Mouse (Mus musculus) testis, postnatal 10 days (tissue): ENCODE measurements at regions not wholly inside any gene's neighbourhood (a gene's known extent, or its start where the extent isn't known, plus 50 kb on each side); places are given as distances from the start of the nearest gene placed in this dataset.

ENCODE experiments used
- DNase-seq: peaks from one replicate; pipeline ENCODE4 v3.0.0; 2021; ENCODE audit warnings: low spot score

DNA sequence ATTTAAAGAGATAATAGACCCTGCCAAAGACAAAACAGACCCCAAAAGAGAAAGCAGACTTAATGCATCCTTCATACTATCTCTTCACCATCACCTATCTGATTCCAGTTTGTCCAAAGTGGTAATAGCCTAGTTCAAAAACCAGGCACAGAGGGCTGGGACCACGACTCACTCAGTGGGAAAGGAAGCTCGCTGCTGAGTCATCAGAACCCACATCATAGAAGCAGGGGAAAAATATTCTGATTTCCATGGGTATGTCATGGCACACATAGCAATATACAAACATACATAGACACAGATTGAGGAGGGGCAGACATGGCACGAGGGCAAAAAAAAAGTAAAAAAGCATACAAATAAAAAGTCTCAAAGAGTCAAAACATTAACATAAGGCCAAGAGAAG is 53.7 kb upstream of the Ralgps2 start:
- DNase-seq, result no peak

DNA sequence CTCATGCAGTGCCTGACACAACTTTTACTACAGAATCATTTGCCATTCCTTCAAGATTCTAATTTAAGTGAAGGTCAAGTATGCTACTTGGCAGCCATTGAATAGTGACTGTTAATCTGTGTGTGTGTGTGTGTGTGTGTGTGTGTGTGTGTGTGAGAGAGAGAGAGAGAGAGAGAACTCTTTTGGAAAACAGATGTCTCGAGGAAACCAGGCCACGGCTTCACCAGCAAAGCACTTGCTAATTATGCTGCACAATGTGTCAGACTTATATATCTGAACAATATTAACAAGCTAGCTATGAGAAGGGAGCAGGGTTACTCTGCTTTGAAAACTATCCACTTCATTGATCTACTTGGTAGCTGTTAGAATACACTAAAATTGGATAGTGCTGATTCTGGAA is 53.1 kb upstream of the Ralgps2 start:
- DNase-seq, result no peak

DNA sequence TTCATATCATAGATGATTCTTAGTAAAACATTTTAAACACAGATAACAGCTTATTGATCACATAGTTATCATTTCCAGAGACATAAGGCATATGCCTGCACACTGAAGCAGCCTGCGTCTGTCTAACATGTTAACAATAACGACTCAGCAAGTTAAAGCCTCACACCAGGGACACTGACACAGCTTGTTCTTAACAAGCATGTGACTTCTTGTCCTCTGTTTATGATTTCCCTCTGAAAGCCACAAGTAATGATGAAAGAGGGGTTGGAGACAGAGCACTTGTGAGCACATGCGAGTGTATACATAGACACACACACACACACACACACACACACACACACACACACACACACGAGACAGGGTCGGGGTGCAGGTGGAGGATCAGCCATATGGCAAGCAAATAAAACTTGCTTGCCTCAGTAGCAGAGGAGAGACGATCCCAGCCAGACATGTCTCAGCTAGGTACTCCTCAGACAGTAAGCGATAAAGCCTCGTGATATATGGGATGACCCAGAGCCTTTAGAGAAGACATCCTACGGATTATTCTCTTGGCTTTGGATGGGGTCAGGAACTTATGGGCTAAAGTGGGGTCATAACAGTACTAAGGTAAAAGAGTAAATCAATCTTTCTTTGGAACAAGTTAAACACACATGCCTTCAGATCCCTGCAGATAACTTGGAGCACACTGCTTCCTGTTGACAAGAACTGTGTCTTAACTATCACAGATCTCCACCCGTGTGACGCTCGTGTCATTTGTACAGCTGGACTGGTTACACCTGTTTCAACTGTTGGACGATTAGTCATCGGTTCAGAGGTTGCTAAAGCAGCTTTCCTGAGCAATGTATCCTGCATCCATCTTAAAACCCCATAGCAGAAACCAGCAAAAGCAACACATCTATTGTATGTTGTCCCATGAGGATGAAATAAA is 51.4 kb upstream of the Ralgps2 start:
- DNase-seq, result no peak

DNA sequence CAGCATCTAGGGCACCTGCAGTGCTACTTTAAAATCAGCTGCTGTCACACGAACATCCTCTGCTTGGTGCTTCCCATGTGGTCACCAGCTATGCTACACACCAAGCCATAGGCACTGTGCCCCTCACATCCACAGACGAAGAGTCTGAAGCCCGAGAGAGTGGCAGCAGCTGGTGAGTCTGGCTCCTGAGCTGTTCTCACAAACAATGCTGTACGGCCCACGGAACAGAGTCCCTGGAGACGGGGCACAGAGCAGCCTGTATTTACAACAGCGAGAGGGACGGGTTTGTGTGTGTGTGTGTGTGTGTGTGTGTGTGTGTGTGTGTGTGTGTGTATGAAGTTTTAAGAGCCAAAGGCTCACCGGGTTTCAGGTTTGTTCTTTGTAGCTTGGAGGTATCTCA is 50.7 kb upstream of the Ralgps2 start:
- no peak for DNase-seq

DNA sequence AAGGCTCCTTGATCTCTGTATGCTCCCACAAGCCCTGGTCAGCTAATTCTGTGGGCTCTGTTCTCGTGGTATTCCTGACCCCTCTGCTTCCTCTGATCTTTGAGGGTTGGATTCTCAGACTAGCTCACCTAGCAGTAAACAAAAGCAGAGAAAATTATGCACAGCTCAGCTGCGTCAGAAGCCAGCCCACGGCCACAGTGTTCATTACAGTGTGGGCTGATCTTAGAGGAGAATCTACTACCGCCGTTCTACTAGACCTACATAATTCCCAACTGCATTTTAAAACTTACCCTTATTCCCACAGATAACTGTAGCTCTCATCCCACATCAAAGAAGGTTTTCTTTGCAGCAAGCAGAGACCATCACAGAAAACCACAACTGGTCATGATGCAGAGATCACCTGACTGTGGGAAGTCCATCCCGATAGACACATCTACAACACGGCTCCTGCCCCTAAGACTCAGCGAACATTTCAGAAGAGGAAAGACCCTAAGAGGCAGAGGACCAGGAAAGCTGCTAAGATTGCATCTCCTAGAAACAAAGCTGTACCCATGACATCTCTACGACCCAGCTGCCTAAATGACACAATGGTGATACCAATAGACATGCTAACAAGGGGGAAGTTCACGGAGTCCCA is 49.8 kb upstream of the Ralgps2 start:
- no peak for DNase-seq
